27 mouse cellular contexts compared by ENCODE assay signal in genomic region chr17:81102866-81103265, GRCm38 (mm10). TPM values are rescaled to one million over a fixed set of nuclear protein-coding genes. Genes with fewer than 3 reads are reported as not detected.
A peak's percentile ranks its signal among the peaks of the same experiment; 100 is the strongest.
DNase-seq lines count a peak whose midpoint lies in the region; ATAC-seq lines count a peak whose summit lies in the region.
"Had no signal": no experiment of that assay in that cellular context is flagged by ENCODE, and none has a peak within 500 bp of the region (broad histone marks: within the 10 kb centered on the region; RNA-seq: fewer than 3 reads in every experiment).

No protein-coding gene starts in this region.

- 28% methylated on average over 8 of the region's 8 CpGs for WGBS in heart, embryonic 13.5 days

- H3K36me3 ChIP-seq in heart, embryonic 13.5 days = no peaks in the 10 kb centered on the region
- H3K36me3 ChIP-seq: forebrain, embryonic 12.5 days; G1E; hindbrain, embryonic 13.5 days; limb, embryonic 15.5 days; liver, embryonic 15.5 days; lung, embryonic 15.5 days had no signal

- ATAC-seq in heart, embryonic 13.5 days (ENCODE audit: extremely low read depth, insufficient number of reproducible peaks, low FRiP score, low TSS enrichment) = no peak

- H3K9me3 ChIP-seq in heart, embryonic 13.5 days = no peaks in the 10 kb centered on the region
- H3K9me3 ChIP-seq: forebrain, embryonic 12.5 days; G1E; hindbrain, embryonic 13.5 days; limb, embryonic 15.5 days; liver, embryonic 15.5 days; lung, embryonic 15.5 days had no signal

- peaks cover 8% of the 10 kb centered on the region; the same call in 1 of the 2 replicates for H3K4me1 ChIP-seq in heart, embryonic 13.5 days
- H3K4me1 ChIP-seq: forebrain, embryonic 12.5 days; hindbrain, embryonic 13.5 days; limb, embryonic 15.5 days; liver, embryonic 15.5 days; lung, embryonic 15.5 days had no signal

- no peak overlapping the region for H3K27ac ChIP-seq in heart, embryonic 13.5 days (replicated peaks)
- H3K27ac ChIP-seq: forebrain, embryonic 12.5 days; hindbrain, embryonic 13.5 days; limb, embryonic 15.5 days; liver, embryonic 15.5 days; lung, embryonic 15.5 days; stomach, postnatal 0 days had no signal

- no peak overlapping the region for H3K4me3 ChIP-seq in heart, embryonic 13.5 days
- H3K4me3 ChIP-seq: forebrain, embryonic 12.5 days; hindbrain, embryonic 13.5 days; limb, embryonic 15.5 days; liver, embryonic 15.5 days; lung, embryonic 15.5 days had no signal

- H3K9ac ChIP-seq in heart, embryonic 13.5 days = no peak overlapping the region
- H3K9ac ChIP-seq: forebrain, embryonic 12.5 days; hindbrain, embryonic 13.5 days; limb, embryonic 15.5 days; liver, embryonic 15.5 days; lung, embryonic 15.5 days had no signal

- DNase-seq in heart, postnatal 4 days = no peak
- DNase-seq in right cerebral cortex, adult 2 months (ENCODE audit: low spot score in 2 of 2) = peak; percentile 13 to 18
- no peak for DNase-seq in right cerebral cortex, postnatal 14 days
- DNase-seq in left cerebral cortex, adult 9 months (ENCODE audit: low spot score in 2 of 2) = peak; percentile 15 to 51
- peak; percentile 58 for DNase-seq in telencephalon, adult 2 months (ENCODE audit: low read depth, low spot score)
- no peak for DNase-seq in kidney, postnatal 10 days
- DNase-seq in yolk sac, embryonic 10.5 days (ENCODE audit: low spot score) = no peak
- DNase-seq: adrenal gland, adult 2 months; B cell, adult 2 months; cerebellum, adult 11-12 months; cerebellum, postnatal 10 days; gastrocnemius, postnatal 25 days; heart, postnatal 10 days; kidney, adult 9 months; kidney, postnatal 25 days; lung, postnatal 36 days; midbrain, embryonic 14.5 days; retina, postnatal 1 day had no signal

- peak overlapping the region; percentile 27 for H3K4me2 ChIP-seq in heart, embryonic 13.5 days
- H3K4me2 ChIP-seq: forebrain, embryonic 12.5 days; hindbrain, embryonic 13.5 days; limb, embryonic 15.5 days; liver, embryonic 15.5 days; lung, embryonic 15.5 days had no signal

- no peaks in the 10 kb centered on the region for H3K27me3 ChIP-seq in heart, embryonic 13.5 days (replicated peaks)
- H3K27me3 ChIP-seq: CH12.LX; forebrain, embryonic 12.5 days; hindbrain, embryonic 13.5 days; limb, embryonic 15.5 days; liver, embryonic 15.5 days; lung, embryonic 15.5 days had no signal

RNA-seq across cellular contexts. Expression of gene Thumpd2, which starts 38.0 kb away (rescaled TPM):
- 8.9 and 9.5 TPM in 2 replicates for polyA plus RNA-seq in heart, embryonic 13.5 days (2015; fragmentation: Nextera tagmentation; extraction: Ambion mirVana)
- 1 to 10 TPM; 5.1 to 6.1 TPM for total RNA-seq in heart, postnatal 4 days (2021)

Comparison
In these comparisons a context has a peak if more than half of its experiments do, and no peak if none do; other contexts are left out.
1. DNase-seq: peak in right cerebral cortex, adult 2 months (2 of 2), left cerebral cortex, adult 9 months (2 of 2) and telencephalon, adult 2 months (single experiment); none in heart, postnatal 4 days (single experiment), right cerebral cortex, postnatal 14 days (single experiment), kidney, postnatal 10 days (single experiment) and yolk sac, embryonic 10.5 days (single experiment).